Comparison of ENCODE assay signal across 8 mouse cellular contexts in genomic region chr4:156236651-156237447, GRCm38 (mm10). TPM values are rescaled to one million over a fixed set of nuclear protein-coding genes. Genes with fewer than 3 reads are reported as not detected.
DNase-seq lines count a peak whose midpoint lies in the region; ATAC-seq lines count a peak whose summit lies in the region.

No protein-coding gene starts in this region.

- no peaks in the 10 kb centered on the region for H3K9me3 ChIP-seq in embryonic facial prominence, embryonic 13.5 days
- H3K9me3 ChIP-seq in limb, embryonic 13.5 days = no peaks in the 10 kb centered on the region
- H3K9me3 ChIP-seq in neural tube, embryonic 14.5 days (ENCODE audit: control insufficient read depth, low read length) = no peaks in the 10 kb centered on the region

- no peak for ATAC-seq in embryonic facial prominence, embryonic 13.5 days (ENCODE audit: insufficient number of reproducible peaks, insufficient read depth, low FRiP score, low TSS enrichment, low read depth)
- no peak for ATAC-seq in limb, embryonic 13.5 days (ENCODE audit: low FRiP score, low read depth)
- ATAC-seq in neural tube, embryonic 14.5 days (ENCODE audit: low read depth) = no peak
- ATAC-seq in activated CD4-positive, CD25-positive, alpha-beta regulatory T cell, adult 4 months = no peak

- peak; percentile 59 for DNase-seq in cerebellum, adult 9-10 months
- DNase-seq in cerebellum, adult 11 months = no peak
- peak; percentile 48 for DNase-seq in 416B (ENCODE audit: low read depth)
- DNase-seq in layer of hippocampus, adult 9-11 months = no peak

- peaks cover 58% of the 10 kb centered on the region for H3K36me3 ChIP-seq in embryonic facial prominence, embryonic 13.5 days
- peaks cover 61% of the 10 kb centered on the region for H3K36me3 ChIP-seq in limb, embryonic 13.5 days
- H3K36me3 ChIP-seq in neural tube, embryonic 14.5 days (ENCODE audit: control insufficient read depth, insufficient read depth, low read length) = peaks cover 45% of the 10 kb centered on the region

- peak overlapping the region; percentile 80 for H3K9ac ChIP-seq in embryonic facial prominence, embryonic 13.5 days
- H3K9ac ChIP-seq in limb, embryonic 13.5 days = peak overlapping the region; percentile 77; the same call in 1 of the 2 replicates
- peak overlapping the region; percentile 73; the same call in 1 of the 2 replicates for H3K9ac ChIP-seq in neural tube, embryonic 14.5 days (replicated peaks; ENCODE audit: low read depth, low read length)

- peak overlapping the region; percentile 66; the same call in 1 of the 2 replicates for H3K27ac ChIP-seq in embryonic facial prominence, embryonic 13.5 days
- H3K27ac ChIP-seq in limb, embryonic 13.5 days = no peak overlapping the region
- no peak overlapping the region for H3K27ac ChIP-seq in neural tube, embryonic 14.5 days (ENCODE audit: low read depth, low read length)

- H3K4me3 ChIP-seq in embryonic facial prominence, embryonic 13.5 days = peak overlapping the region; percentile 88
- H3K4me3 ChIP-seq in limb, embryonic 13.5 days = peak overlapping the region; percentile 90
- peak overlapping the region; percentile 87 for H3K4me3 ChIP-seq in neural tube, embryonic 14.5 days (ENCODE audit: low read depth, low read length)

- peaks cover 18% of the 10 kb centered on the region for H3K4me1 ChIP-seq in embryonic facial prominence, embryonic 13.5 days
- peaks cover 15% of the 10 kb centered on the region for H3K4me1 ChIP-seq in limb, embryonic 13.5 days
- peaks cover 14% of the 10 kb centered on the region for H3K4me1 ChIP-seq in neural tube, embryonic 14.5 days (ENCODE audit: control insufficient read depth, insufficient read depth, low read length)

- H3K27me3 ChIP-seq in embryonic facial prominence, embryonic 13.5 days = no peaks in the 10 kb centered on the region
- no peaks in the 10 kb centered on the region for H3K27me3 ChIP-seq in limb, embryonic 13.5 days
- no peaks in the 10 kb centered on the region for H3K27me3 ChIP-seq in neural tube, embryonic 14.5 days (ENCODE audit: control insufficient read depth, insufficient read depth, low read length)

- H3K4me2 ChIP-seq in embryonic facial prominence, embryonic 13.5 days = peak overlapping the region; percentile 95
- peak overlapping the region; percentile 94 for H3K4me2 ChIP-seq in limb, embryonic 13.5 days (replicated peaks)
- peak overlapping the region; percentile 93 for H3K4me2 ChIP-seq in neural tube, embryonic 14.5 days (ENCODE audit: low read depth, low read length)

- WGBS in embryonic facial prominence, embryonic 13.5 days = 29% methylated on average over 58 of the region's 60 CpGs
- 22% methylated on average over 57 of the region's 60 CpGs for WGBS in limb, embryonic 13.5 days
- WGBS in neural tube, embryonic 14.5 days = 26% methylated on average over 55 of the region's 60 CpGs

RNA-seq across cellular contexts. Expression of gene Noc2l, which starts 1.0 kb away (rescaled TPM):
- polyA plus RNA-seq in embryonic facial prominence, embryonic 13.5 days (2015; fragmentation: Nextera tagmentation; extraction: Ambion mirVana) = 77.8 and 86.3 TPM in 2 replicates
- 68.8 and 71.5 TPM in 2 replicates for polyA plus RNA-seq in limb, embryonic 13.5 days (2015; fragmentation: Nextera tagmentation; extraction: Ambion mirVana)
- polyA plus RNA-seq in neural tube, embryonic 14.5 days (2014; fragmentation: Nextera tagmentation; extraction: Ambion mirVana) = 50.1 and 53.2 TPM in 2 replicates
- 10 to 100 TPM; 14.5 to 15.9 TPM for polyA plus RNA-seq in activated CD4-positive, CD25-positive, alpha-beta regulatory T cell, adult 4 months (2017; shearing (Covaris generic))

RNA-seq across cellular contexts. Expression of gene Plekhn1, which starts 2.2 kb away (rescaled TPM):
- 29.9 and 30.7 TPM in 2 replicates for polyA plus RNA-seq in embryonic facial prominence, embryonic 13.5 days (2015; fragmentation: Nextera tagmentation; extraction: Ambion mirVana)
- polyA plus RNA-seq in limb, embryonic 13.5 days (2015; fragmentation: Nextera tagmentation; extraction: Ambion mirVana) = 24.6 and 24.9 TPM in 2 replicates
- polyA plus RNA-seq in neural tube, embryonic 14.5 days (2014; fragmentation: Nextera tagmentation; extraction: Ambion mirVana) = 30.7 and 31.6 TPM in 2 replicates
- polyA plus RNA-seq in activated CD4-positive, CD25-positive, alpha-beta regulatory T cell, adult 4 months (2017; shearing (Covaris generic)) = 1 to 10 TPM; 5.8 to 6.1 TPM

RNA-seq across cellular contexts. Expression of gene Samd11, which starts 18.6 kb away (rescaled TPM):
- 0.62 and 0.66 TPM in 2 replicates for polyA plus RNA-seq in embryonic facial prominence, embryonic 13.5 days (2015; fragmentation: Nextera tagmentation; extraction: Ambion mirVana)
- polyA plus RNA-seq in limb, embryonic 13.5 days (2015; fragmentation: Nextera tagmentation; extraction: Ambion mirVana) = 0.42 and 0.47 TPM in 2 replicates
- 1.9 and 3.1 TPM in 2 replicates for polyA plus RNA-seq in neural tube, embryonic 14.5 days (2014; fragmentation: Nextera tagmentation; extraction: Ambion mirVana)
- polyA plus RNA-seq in activated CD4-positive, CD25-positive, alpha-beta regulatory T cell, adult 4 months (2017; shearing (Covaris generic)) = 1 to 10 TPM; 2.8 to 2.9 TPM

RNA-seq across cellular contexts. Expression of gene Perm1, which starts 21.2 kb away (rescaled TPM):
- 0.62 and 1.1 TPM in 2 replicates for polyA plus RNA-seq in embryonic facial prominence, embryonic 13.5 days (2015; fragmentation: Nextera tagmentation; extraction: Ambion mirVana)
- polyA plus RNA-seq in limb, embryonic 13.5 days (2015; fragmentation: Nextera tagmentation; extraction: Ambion mirVana) = 0.59 and 0.66 TPM in 2 replicates
- 2.2 and 2.9 TPM in 2 replicates for polyA plus RNA-seq in neural tube, embryonic 14.5 days (2014; fragmentation: Nextera tagmentation; extraction: Ambion mirVana)
- polyA plus RNA-seq in activated CD4-positive, CD25-positive, alpha-beta regulatory T cell, adult 4 months (2017; shearing (Covaris generic)) = 1 to 10 TPM in 1 of 2 experiments, under 1 TPM in 1; 0.30 to 1.3 TPM

RNA-seq across cellular contexts. Expression of gene AW011738, which starts 33.7 kb away (rescaled TPM):
- 2.3 and 2.9 TPM in 2 replicates for polyA plus RNA-seq in embryonic facial prominence, embryonic 13.5 days (2015; fragmentation: Nextera tagmentation; extraction: Ambion mirVana)
- 2.0 and 2.3 TPM in 2 replicates for polyA plus RNA-seq in limb, embryonic 13.5 days (2015; fragmentation: Nextera tagmentation; extraction: Ambion mirVana)
- 1.8 TPM in 2 replicates for polyA plus RNA-seq in neural tube, embryonic 14.5 days (2014; fragmentation: Nextera tagmentation; extraction: Ambion mirVana)
- 1 to 10 TPM; 2.6 to 7.4 TPM for polyA plus RNA-seq in activated CD4-positive, CD25-positive, alpha-beta regulatory T cell, adult 4 months (2017; shearing (Covaris generic))

Comparison
In these comparisons a context has a peak if more than half of its experiments do, and no peak if none do; other contexts are left out.
1. DNase-seq: peak in cerebellum, adult 9-10 months (single experiment) and 416B (single experiment); none in cerebellum, adult 11 months (single experiment) and layer of hippocampus, adult 9-11 months (single experiment).
2. Peak in every context shown above with its lines, with median percentiles within 50 percentile points of each other: H3K4me2 ChIP-seq, H3K4me3 ChIP-seq and H3K9ac ChIP-seq.